Mouse (Mus musculus) splenic B cell, adult 2 months (primary cell): Measurements from ENCODE around the gene Gzmm.

Source experiments
- DNase-seq: peaks from one replicate; pipeline ENCODE4 v3.0.0-alpha.2; 2011; ENCODE audit warnings: low read depth, low spot score
- H3K27me3 ChIP-seq: 2 replicates; pipeline ENCODE4 v1.6.1; 2012; ENCODE audit warnings: mild to moderate bottlenecking, low read length, moderate library complexity, mixed read lengths; ENCODE audit not compliant: control insufficient read depth, poor library complexity, insufficient read depth, severe bottlenecking
- H3K36me3 ChIP-seq: 2 replicates; pipeline ENCODE4 v1.6.1; 2012; ENCODE audit warnings: mild to moderate bottlenecking, low read length, moderate library complexity, mixed read lengths; ENCODE audit not compliant: control insufficient read depth, poor library complexity, insufficient read depth, severe bottlenecking

Gene Gzmm

GRCm38 (mm10) chr10:79704065-79704969, 15.5 kb downstream of the Gzmm start, which contains the start of gene Bsg:
TSS of gene Bsg (plus strand) at chr10:79704491.
- DNase-seq, result peak; percentile 99
- Histone ChIP-seq H3K36me3 (peaks cover 2% of the 10 kb centered on the region; the same call in 1 of the 2 replicates), H3K27me3 (no peaks in the 10 kb centered on the region)

GRCm38 (mm10) chr10:79704970-79705360, 16.1 kb downstream of the Gzmm start:
- DNase-seq, result no peak
- Histone ChIP-seq H3K27me3 (no peaks in the 10 kb centered on the region), H3K36me3 (peaks cover 2% of the 10 kb centered on the region; the same call in 1 of the 2 replicates)

GRCm38 (mm10) chr10:79705951-79706350, 17.1 kb downstream of the Gzmm start:
- peaks cover 2% of the 10 kb centered on the region; the same call in 1 of the 2 replicates for H3K36me3 ChIP-seq
- DNase-seq, result no peak
- H3K27me3 ChIP-seq, result no peaks in the 10 kb centered on the region

- peaks cover 6% of the 10 kb centered on the region for H3K36me3 ChIP-seq
- no peaks in the 10 kb centered on the region for H3K27me3 ChIP-seq
- DNase-seq, result no peak
These were observed 17.7 kb downstream of the Gzmm start for GRCm38 (mm10) chr10:79706406-79707094.

GRCm38 (mm10) chr10:79707162-79707561, 18.3 kb downstream of the Gzmm start:
- DNase-seq, result no peak
- Histone ChIP-seq H3K36me3 (peaks cover 7% of the 10 kb centered on the region), H3K27me3 (no peaks in the 10 kb centered on the region)

- no peak for DNase-seq
- H3K36me3 ChIP-seq, result peaks cover 7% of the 10 kb centered on the region
- H3K27me3 ChIP-seq, result no peaks in the 10 kb centered on the region
These were observed 18.9 kb downstream of the Gzmm start for GRCm38 (mm10) chr10:79707759-79708158.

- Histone ChIP-seq H3K36me3 (peaks cover 7% of the 10 kb centered on the region), H3K27me3 (no peaks in the 10 kb centered on the region)
- DNase-seq, result no peak
These were observed 19.8 kb downstream of the Gzmm start for GRCm38 (mm10) chr10:79708668-79709067.

- Histone ChIP-seq H3K36me3 (peaks cover 7% of the 10 kb centered on the region), H3K27me3 (no peaks in the 10 kb centered on the region)
- no peak for DNase-seq
These were observed 20.5 kb downstream of the Gzmm start for GRCm38 (mm10) chr10:79709307-79709706.

- Histone ChIP-seq H3K27me3 (no peaks in the 10 kb centered on the region), H3K36me3 (peaks cover 7% of the 10 kb centered on the region)
- DNase-seq, result peak; percentile 60
These were observed 23.2 kb downstream of the Gzmm start for GRCm38 (mm10) chr10:79712029-79712428.

GRCm38 (mm10) chr10:79712499-79713126, 23.8 kb downstream of the Gzmm start:
- H3K27me3 ChIP-seq, result no peaks in the 10 kb centered on the region
- peaks cover 7% of the 10 kb centered on the region for H3K36me3 ChIP-seq
- peak; percentile 79 for DNase-seq

GRCm38 (mm10) chr10:79713163-79713562, 24.3 kb downstream of the Gzmm start:
- H3K36me3 ChIP-seq, result peaks cover 7% of the 10 kb centered on the region
- H3K27me3 ChIP-seq, result no peaks in the 10 kb centered on the region
- DNase-seq, result no peak

- DNase-seq, result no peak
- Histone ChIP-seq H3K36me3 (peaks cover 5% of the 10 kb centered on the region), H3K27me3 (no peaks in the 10 kb centered on the region)
These were observed 26.2 kb downstream of the Gzmm start for GRCm38 (mm10) chr10:79714996-79715395.

- no peak for DNase-seq
- Histone ChIP-seq H3K27me3 (no peaks in the 10 kb centered on the region), H3K36me3 (peaks cover 2% of the 10 kb centered on the region; the same call in 1 of the 2 replicates)
These were observed 27.6 kb downstream of the Gzmm start, which contains the start of gene Hcn2 for GRCm38 (mm10) chr10:79716254-79716987. TSS of gene Hcn2 (plus strand) at chr10:79716634.

GRCm38 (mm10) chr10:79716988-79717355, 28.2 kb downstream of the Gzmm start:
- no peaks in the 10 kb centered on the region; the same call in 1 of the 2 replicates for H3K36me3 ChIP-seq
- no peaks in the 10 kb centered on the region for H3K27me3 ChIP-seq
- peak; percentile 19 for DNase-seq
